Comparison of ENCODE assay signal across 25 mouse cellular contexts in genomic region chr16:6031280-6031679, GRCm38 (mm10).
DNase-seq lines count a peak whose midpoint lies in the region; ATAC-seq and TF ChIP-seq lines count a peak whose summit lies in the region.
"Had no signal": no experiment of that assay in that cellular context is flagged by ENCODE, and none has a peak within 500 bp of the region (broad histone marks: within the 10 kb centered on the region; RNA-seq: fewer than 3 reads in every experiment).

No protein-coding gene starts in this region.

- no peaks in the 10 kb centered on the region for H3K4me1 ChIP-seq in midbrain, postnatal 0 days (ENCODE audit: insufficient read depth, low read length)
- H3K4me1 ChIP-seq in midbrain, embryonic 15.5 days, result peaks cover 3% of the 10 kb centered on the region; the same call in 1 of the 2 replicates
- H3K4me1 ChIP-seq: embryonic facial prominence, embryonic 13.5 days; embryonic facial prominence, embryonic 15.5 days had no signal

- no peak for DNase-seq in layer of hippocampus, adult 2 months (ENCODE audit: low spot score in 2 of 2)
- DNase-seq in layer of hippocampus, postnatal 36 days, result no peak
- DNase-seq in midbrain, postnatal 0 days (ENCODE audit: low spot score), result no peak
- no peak for DNase-seq in cerebellum, adult 9-10 months
- DNase-seq: adrenal gland, adult 8-10 months; adrenal gland, postnatal 14 days; adrenal gland, postnatal 36 days; B cell, adult 2 months; cerebellum, adult 11-12 months; cerebellum, adult 2 months; cerebellum, adult 9-11 months; cerebellum, postnatal 14 days; cerebellum, postnatal 36 days; embryo, embryonic 11 days had no signal

- no peak overlapping the region for H3K9ac ChIP-seq in midbrain, postnatal 0 days (replicated peaks; ENCODE audit: low read length, poor library complexity, severe bottlenecking)
- no peak overlapping the region for H3K9ac ChIP-seq in midbrain, embryonic 15.5 days
- H3K9ac ChIP-seq: embryonic facial prominence, embryonic 13.5 days; embryonic facial prominence, embryonic 15.5 days; forebrain, embryonic 12.5 days had no signal

- H3K27ac ChIP-seq in layer of hippocampus, adult 2 months, result no peak overlapping the region
- no peak overlapping the region for H3K27ac ChIP-seq in midbrain, postnatal 0 days (ENCODE audit: low read depth, low read length)
- no peak overlapping the region for H3K27ac ChIP-seq in midbrain, embryonic 15.5 days
- H3K27ac ChIP-seq: embryonic facial prominence, embryonic 13.5 days; embryonic facial prominence, embryonic 15.5 days; forebrain, embryonic 10.5 days; forebrain, embryonic 12.5 days had no signal

- H3K9me3 ChIP-seq in midbrain, postnatal 0 days (ENCODE audit: low read length), result no peaks in the 10 kb centered on the region
- H3K9me3 ChIP-seq in midbrain, embryonic 15.5 days, result no peaks in the 10 kb centered on the region
- H3K9me3 ChIP-seq: embryonic facial prominence, embryonic 13.5 days; embryonic facial prominence, embryonic 15.5 days; forebrain, embryonic 10.5 days; forebrain, embryonic 12.5 days had no signal

- H3K27me3 ChIP-seq in midbrain, postnatal 0 days (ENCODE audit: insufficient read depth, low read length), result no peaks in the 10 kb centered on the region
- no peaks in the 10 kb centered on the region for H3K27me3 ChIP-seq in midbrain, embryonic 15.5 days (replicated peaks)
- H3K27me3 ChIP-seq: embryonic facial prominence, embryonic 13.5 days; embryonic facial prominence, embryonic 15.5 days; forebrain, embryonic 12.5 days; Patski had no signal

- H3K36me3 ChIP-seq in midbrain, postnatal 0 days (ENCODE audit: insufficient read depth, low read length), result no peaks in the 10 kb centered on the region
- no peaks in the 10 kb centered on the region for H3K36me3 ChIP-seq in midbrain, embryonic 15.5 days (replicated peaks)
- H3K36me3 ChIP-seq: embryonic facial prominence, embryonic 13.5 days; embryonic facial prominence, embryonic 15.5 days; forebrain, embryonic 10.5 days; forebrain, embryonic 12.5 days; G1E had no signal

- H3K4me3 ChIP-seq in layer of hippocampus, adult 2 months, result no peak overlapping the region
- no peak overlapping the region for H3K4me3 ChIP-seq in midbrain, postnatal 0 days (ENCODE audit: low read depth, low read length)
- no peak overlapping the region for H3K4me3 ChIP-seq in midbrain, embryonic 15.5 days
- H3K4me3 ChIP-seq: embryonic facial prominence, embryonic 13.5 days; embryonic facial prominence, embryonic 15.5 days; erythroblast, embryonic 14.5 days; forebrain, embryonic 10.5 days; forebrain, embryonic 12.5 days had no signal

- ATAC-seq in midbrain, postnatal 0 days (ENCODE audit: low FRiP score), result no peak
- ATAC-seq in midbrain, embryonic 15.5 days (replicated peaks), result no peak
- ATAC-seq: activated CD4-positive, CD25-positive, alpha-beta regulatory T cell, adult 4 months; CD4-positive, CD25-positive, alpha-beta regulatory T cell, adult 4 months; forebrain, embryonic 14.5 days; Patski had no signal

- WGBS in midbrain, postnatal 0 days, result 82% methylated on average over 1 of the region's 1 CpGs
- 76% methylated on average over 1 of the region's 1 CpGs for WGBS in midbrain, embryonic 15.5 days

- no peak overlapping the region for H3K4me2 ChIP-seq in midbrain, postnatal 0 days (ENCODE audit: low read depth, low read length, poor library complexity, severe bottlenecking)
- no peak overlapping the region for H3K4me2 ChIP-seq in midbrain, embryonic 15.5 days
- H3K4me2 ChIP-seq: embryonic facial prominence, embryonic 13.5 days; embryonic facial prominence, embryonic 15.5 days; forebrain, embryonic 12.5 days had no signal

- TF ChIP-seq CTCF in layer of hippocampus, adult 2 months (conservative IDR thresholded peaks at IDR 0.05), result peak; percentile 67
- TF ChIP-seq CTCF in midbrain, postnatal 0 days (IDR thresholded peaks at IDR 0.05), result peak; percentile 50
